Mouse (Mus musculus) activated CD4-positive, CD25-positive, alpha-beta regulatory T cell, adult 4 months (primary cell): Measurements from ENCODE around the gene Xpo5. TPM values are rescaled to one million over a fixed set of nuclear protein-coding genes. Genes with fewer than 3 reads are reported as not detected.

Experiments used
- ATAC-seq: one replicate; pipeline ENCODE4 v1.8.0; 2017
- polyA plus RNA-seq, 2 experiments: library from polyadenylated mRNA; unstranded; fragments of 100-300 nt; shearing (Covaris generic); gene quantifications; one replicate each; pipeline ENCODE4 v1.2.1; 2017

The Xpo5 gene
- polyA plus RNA-seq, 2 experiments from 2014 or later = 21.3 to 29.8 TPM

DNA sequence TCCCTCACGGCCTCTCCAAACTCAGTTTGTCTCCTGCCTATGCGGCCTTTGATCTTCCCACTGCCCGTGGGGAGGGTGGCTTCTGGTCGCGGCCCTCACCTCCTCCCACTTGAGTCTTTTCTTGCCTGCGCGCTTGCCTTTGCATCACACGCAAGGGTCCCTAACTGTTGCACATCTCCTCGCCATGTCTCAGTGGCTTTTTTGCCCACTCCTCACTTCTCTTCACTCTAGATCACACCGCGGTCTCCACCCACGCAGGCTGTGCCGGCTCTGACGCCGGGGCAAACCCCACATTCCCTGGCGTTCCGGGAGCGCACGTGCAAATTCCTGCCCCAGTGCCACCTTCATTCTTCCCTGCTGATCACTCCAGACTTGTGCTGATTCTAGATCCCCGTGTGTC, 496 bp downstream of the Xpo5 start:
- peak; percentile 5 for ATAC-seq

- ATAC-seq = no peak
These were observed 4.1 kb downstream of the Xpo5 start for GRCm38 (mm10) chr17:46206676-46207075.

DNA sequence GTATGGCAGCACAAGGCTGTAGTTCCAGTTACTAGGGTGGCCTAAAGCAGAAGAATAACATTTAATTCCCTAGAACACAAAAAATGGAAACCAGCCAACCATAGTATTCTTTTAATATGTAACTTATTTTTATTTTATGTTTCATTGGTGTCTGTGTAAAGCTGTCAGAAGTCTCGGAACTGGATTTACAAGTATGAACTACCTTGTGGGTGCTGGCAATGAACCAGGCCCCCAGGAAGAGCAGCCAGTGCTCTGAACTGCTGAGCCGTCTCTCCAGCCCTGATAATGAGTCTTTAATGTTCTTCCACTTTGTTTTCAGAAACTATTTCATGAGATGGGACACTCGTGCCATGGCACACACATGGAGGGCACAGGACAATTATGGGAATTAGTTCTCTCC, 8.0 kb downstream of the Xpo5 start:
- ATAC-seq = no peak

DNA sequence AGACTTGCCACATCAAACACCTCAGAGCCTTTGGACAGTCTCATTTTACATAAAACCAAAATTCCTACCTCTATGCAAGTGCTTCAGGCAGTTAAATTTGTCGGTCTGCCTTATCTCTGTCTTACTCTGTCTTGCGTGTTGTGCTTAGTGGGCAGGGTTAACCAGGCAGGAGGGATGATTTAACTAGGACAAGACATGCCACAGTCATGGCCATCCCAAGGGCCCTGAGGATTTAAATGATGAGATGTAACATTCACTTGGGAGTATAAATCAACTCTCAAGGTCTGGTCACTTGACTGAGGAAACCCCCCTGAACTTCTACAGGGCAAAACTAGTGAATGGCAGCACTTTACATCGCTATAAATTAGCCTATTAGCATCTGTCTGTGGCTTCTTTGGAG, 19.0 kb downstream of the Xpo5 start:
- no peak for ATAC-seq

GRCm38 (mm10) chr17:46227576-46227975, 25.0 kb downstream of the Xpo5 start:
- no peak for ATAC-seq

DNA sequence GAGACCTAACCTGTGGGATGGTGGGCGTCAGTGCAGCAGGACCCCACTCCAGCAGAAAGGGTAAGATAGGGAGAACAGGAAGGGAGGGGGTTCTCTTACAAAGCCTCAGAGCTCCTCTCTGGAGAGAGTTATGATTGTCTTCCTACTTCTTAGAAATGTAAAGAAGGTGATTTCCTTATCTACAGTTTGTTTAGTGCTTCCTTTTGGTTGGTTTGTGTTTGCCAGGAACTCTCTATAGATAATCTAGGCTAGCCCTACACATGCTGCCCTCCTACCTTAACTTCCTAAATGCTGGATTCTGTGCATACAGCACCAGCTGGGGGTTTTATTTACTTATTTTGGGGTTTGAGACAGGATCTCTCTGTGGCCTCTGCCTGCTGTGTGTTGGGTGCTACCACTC, 33.5 kb downstream of the Xpo5 start:
- no peak for ATAC-seq

GRCm38 (mm10) chr17:46237079-46237478, 34.5 kb downstream of the Xpo5 start:
- no peak for ATAC-seq

DNA sequence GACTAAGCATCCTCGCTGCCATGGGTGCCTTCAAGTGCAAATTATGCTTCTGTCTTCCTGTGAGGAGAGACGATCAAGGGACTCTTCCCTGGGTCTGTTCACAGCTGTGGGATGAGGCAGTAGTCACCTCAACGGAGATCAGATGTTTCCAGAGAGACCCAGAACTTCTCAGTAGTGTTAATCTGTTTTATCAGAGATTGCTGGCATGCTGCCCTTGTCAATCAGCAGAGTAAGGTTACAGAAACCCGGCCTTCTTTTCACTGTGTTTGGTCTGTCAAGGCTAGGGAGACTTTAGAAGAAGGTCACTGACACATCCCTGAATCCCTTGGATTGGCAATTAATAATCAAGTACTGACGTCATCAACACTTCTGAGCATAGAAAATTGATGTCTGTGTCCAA, 34.9 kb downstream of the Xpo5 start:
- no peak for ATAC-seq

DNA sequence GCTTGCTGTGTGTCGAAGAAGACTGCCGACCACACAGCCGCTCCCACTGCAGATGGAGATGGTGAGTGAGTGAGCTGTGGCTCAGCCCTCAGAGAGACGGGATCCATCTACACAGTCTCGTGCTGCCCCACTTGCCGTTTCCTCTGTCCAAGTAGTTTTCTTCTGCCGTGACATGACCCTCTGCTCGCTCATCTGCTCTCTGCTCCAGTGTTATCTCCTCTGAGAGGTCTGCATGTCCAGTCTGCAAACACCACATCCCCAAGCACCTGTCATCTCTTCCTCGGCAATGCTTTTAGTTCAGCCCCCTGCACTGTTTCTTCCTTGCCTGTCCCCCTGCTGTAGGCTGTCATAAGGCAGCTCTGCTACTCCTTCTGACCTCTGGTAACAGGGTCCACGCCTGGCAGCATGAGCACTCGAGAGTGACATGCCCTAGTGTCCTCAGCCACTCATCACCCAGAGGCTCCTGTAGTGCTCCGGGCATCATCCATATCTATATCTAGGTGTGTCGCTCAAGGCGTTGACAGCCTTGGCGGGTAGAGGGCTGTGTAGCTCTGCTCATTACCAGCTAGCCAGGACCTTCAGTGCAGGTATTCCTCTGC, 37.0 kb downstream of the Xpo5 start:
- ATAC-seq = no peak

GRCm38 (mm10) chr17:46241471-46241870, 38.9 kb downstream of the Xpo5 start:
- no peak for ATAC-seq

DNA sequence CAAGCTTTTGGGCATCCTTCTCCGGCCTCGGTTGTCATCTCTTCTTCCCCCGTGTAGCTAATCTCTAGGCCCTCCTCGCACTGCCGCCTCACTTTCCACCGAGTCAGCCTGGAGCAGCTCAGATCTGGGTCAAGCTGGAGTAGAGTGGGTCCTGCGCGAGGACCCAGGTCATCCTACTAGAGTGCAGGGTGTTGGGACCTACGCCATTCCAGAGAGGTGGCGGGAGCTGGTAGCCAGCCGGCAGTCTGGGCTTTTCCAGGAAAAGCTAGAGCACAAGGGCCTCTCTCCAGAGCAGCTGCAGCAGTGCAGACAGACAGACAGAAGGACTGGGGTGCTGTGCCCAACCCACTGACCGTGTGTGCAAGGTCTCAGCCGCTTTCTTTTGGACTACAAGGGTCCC, 39.7 kb downstream of the Xpo5 start:
- no peak for ATAC-seq

DNA sequence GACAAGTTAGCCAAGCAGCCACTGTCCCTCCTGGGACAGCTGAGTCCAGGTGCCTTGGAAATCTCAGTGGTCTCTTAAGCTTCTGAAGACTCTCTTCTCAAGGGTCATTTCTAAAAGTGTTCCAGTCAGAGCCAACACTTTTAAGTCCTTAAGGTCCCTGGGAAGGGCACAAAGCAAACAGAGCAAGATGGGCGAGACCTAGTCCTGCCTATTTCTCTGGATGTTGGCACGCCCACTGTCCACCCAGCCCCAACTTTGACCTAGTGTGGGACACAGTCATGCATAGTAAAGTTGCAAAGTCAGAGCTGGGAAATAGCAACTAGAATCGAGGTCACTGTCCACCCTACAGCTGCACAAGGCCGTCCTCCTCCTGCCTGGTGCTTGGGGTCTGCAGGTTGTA, 40.4 kb downstream of the Xpo5 start:
- no peak for ATAC-seq

DNA sequence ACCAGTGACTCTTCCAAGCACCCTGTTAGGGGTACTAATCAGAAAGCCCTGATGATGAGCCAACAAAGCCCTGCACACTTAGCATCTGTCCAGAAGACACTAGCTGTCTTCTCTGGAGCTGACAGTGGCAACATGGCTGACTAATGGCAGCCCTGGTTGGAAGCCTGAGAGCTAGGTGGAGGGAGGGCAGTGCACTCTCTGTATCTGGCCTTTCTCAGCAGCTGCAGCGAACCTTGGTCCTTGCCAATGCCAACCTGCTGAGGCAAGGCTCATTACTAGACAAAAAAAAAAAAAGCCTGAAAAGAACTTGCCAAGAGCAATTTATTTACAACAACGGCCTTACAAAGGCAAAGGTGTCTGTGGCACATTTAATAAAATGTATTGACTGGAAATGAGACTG, 41.0 kb downstream of the Xpo5 start:
- no peak for ATAC-seq

DNA sequence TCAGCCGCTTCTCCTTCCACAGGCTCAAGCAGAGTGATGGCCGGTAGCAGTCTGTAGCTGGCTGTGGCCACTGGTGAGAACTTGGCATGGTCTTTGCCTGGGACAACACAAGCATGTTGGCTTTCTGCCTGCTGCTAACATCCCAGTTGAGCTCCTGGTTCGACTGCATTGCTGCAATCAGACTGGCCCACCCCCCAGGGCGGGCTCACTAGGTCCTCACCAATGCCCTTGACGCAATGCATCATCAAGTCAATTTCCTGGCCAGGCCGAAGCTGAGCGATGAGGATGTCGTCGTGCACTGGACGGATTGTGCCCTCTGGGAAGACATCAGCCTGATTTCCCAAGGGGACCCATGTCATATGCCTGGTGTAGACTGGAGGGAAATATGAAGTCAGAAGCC, 42.0 kb downstream of the Xpo5 start:
- ATAC-seq = no peak

DNA sequence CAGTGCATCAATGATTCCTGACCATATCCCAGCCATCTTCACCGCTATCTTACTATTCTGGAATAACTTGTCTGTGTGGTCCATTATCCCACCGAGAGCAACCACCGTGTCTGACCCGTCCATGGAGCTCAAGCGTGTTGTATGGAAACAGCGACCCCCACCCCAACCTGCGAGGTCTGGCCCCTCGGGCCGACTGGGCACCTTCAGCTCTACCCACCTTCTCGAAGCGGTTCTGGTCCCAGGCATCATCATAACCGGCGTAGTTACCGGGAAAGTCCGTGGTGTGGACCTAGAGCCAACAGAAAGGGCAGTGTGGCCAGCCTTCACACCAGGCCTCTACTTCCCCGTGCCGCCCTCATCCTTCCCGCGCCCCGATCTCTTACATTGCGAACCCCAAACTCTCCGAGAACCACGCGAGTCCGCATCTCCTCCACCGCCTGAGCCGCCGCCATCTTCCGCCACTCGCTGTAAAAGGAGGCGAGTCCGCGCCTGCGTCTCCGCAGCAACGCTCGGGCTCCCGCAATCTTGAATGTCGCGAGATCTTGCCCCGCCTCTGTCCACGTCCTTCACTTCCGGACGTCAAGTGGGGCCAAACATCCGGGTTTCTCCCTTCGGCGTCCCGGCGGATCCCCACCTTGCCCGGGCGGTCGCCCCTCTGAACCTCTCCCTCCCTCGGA, 45.1 kb downstream of the Xpo5 start, which contains the start of the genes Polr1c and Yipf3:
TSS of gene Polr1c (minus strand) at position 543 of the 677 bp plus-strand sequence.
TSS of gene Yipf3 (plus strand) at position 569 of the 677 bp plus-strand sequence.
- ATAC-seq = peak; percentile 93

DNA sequence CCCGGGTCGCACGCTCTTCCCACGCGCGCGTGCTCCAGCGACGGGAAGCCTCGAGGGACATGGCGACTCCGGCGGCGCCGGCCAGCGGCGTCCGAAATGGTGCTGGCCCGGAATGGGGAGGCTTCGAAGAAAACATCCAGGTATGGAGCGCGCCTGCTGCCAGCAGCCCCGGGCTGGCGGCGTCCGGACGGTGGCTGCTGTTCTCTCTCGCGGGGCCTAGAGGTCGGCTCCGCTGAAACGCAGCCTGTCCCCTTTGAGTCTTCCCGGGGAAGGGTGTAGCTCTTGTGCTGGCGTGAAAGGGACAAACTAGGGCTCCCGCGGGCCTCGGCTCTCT, 45.6 kb downstream of the Xpo5 start:
- ATAC-seq = no peak

- ATAC-seq = no peak
These were observed 48.6 kb downstream of the Xpo5 start for GRCm38 (mm10) chr17:46251174-46251573.

DNA sequence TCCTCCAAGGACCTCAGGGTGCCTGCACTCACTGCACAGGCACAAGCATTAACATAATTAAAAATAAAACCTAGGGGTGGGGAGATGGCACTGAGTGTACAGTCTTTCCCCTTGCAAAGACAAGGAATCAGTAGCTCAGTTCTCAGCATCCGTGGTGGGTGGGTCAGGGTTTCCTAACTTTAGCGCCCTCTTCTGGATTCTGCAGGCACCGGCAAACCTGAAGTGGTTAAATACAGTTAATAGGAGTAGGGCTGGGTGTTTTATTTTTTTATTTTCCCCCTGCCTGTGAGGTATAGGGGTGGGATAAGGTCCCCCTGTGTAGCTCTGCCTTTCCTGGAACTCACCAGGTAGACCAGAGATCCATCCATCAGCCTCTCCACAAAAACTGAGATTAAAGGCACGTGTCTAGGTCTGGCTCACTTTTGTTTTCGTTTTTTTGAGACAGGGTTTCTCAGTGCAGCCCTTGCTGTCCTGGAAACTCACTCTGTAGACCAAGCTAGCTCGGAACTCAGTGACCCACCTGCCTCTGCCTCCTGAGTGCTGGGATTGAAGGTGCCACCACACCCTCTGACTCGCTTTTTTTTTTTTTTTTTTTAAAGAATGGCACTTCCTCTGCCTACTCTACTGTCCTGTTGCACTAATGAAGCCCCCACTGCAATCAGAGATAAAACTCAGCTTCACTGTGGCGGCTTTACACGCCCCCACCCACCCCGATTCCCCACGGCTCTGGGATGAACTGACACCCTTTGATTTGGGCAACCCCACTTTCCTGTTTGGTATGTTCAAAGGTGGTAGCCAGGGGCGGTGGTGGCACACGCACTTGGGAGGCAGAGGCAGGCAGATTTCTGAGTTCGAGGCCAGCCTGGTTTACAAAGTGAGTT, 50.2 kb downstream of the Xpo5 start:
- ATAC-seq = no peak

GRCm38 (mm10) chr17:46253452-46254084, 51.0 kb downstream of the Xpo5 start, which contains the start of gene Lrrc73:
Gene Lrrc73 (plus strand): TSS chr17:46253531.
- peak; percentile 80 for ATAC-seq

GRCm38 (mm10) chr17:46254106-46254505, 51.5 kb downstream of the Xpo5 start:
- peak; percentile 16 for ATAC-seq

- no peak for ATAC-seq
These were observed 52.6 kb downstream of the Xpo5 start for GRCm38 (mm10) chr17:46255147-46255546.

DNA sequence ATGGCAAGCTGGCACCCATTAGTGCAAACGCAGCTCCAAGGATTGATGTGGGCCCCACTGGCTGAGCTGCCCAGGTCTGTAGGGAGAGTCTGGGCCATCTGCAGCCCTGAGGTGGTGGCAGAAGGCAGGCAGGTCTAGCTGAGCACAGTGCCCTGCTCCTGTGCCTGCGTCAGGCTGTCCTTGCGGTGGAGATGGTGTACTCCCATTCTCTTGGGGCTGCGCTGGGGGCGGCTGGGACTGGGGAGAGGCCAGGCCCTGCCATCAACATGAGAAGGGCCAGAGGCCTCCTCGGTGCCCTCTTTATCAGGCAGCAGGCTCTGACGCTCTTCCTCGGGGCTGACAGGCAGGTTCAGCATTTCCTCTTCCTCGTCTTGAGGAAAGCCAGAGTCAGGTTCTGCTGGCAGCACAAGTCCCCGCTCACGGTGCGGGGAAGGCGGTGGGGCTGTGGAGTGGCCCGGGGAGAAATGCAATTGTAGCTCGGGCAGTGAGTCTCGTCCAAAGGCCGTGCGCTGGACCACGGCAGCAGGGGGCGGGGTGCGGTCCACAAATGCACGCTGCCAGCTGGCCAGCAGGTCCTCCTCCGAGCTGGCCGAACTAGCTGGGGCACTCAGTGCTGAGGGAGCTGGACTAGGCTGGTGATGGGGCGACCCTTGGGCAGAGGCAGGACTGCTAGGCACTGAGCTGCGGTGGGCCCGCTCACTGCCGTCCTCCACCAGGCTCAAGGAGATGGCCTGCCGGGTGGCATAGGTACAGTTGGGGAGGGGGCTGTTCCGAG, 55.9 kb downstream of the Xpo5 start:
- ATAC-seq = no peak
